Mouse (Mus musculus) forebrain, embryonic 14.5 days (tissue): ENCODE measurements around the gene Rffl. TPM values are rescaled to one million over a fixed set of nuclear protein-coding genes. Genes with fewer than 3 reads are reported as not detected.

Experiments
- polyA plus RNA-seq: library from polyadenylated mRNA; unstranded; fragments of >200 nt; fragmentation: Nextera tagmentation; extraction: Ambion mirVana; gene quantifications from 2 replicates; pipeline ENCODE4 v1.2.1, GENCODE M21; 2014

Gene Rffl
- polyA plus RNA-seq, 1 experiment from 2014 or later = 9.8 TPM

Other genes with a start within 250 kb of the Rffl start
- 0.22 and 0.27 TPM in 2 replicates for gene Cct6b, start 106.9 kb downstream of the Rffl start, polyA plus RNA-seq
- 34.5 and 38.3 TPM in 2 replicates for gene Zfp830, start 106.9 kb downstream of the Rffl start, polyA plus RNA-seq
- 32.4 and 36.2 TPM in 2 replicates for gene Lig3, start 90.1 kb downstream of the Rffl start, polyA plus RNA-seq
- gene Rad51d, start 19.4 kb upstream of the Rffl start, polyA plus RNA-seq = 14.2 and 16.8 TPM in 2 replicates
- gene Fndc8, start 20.9 kb upstream of the Rffl start, polyA plus RNA-seq = 0.18 and 0.48 TPM in 2 replicates
- 23.4 and 25.7 TPM in 2 replicates for gene Nle1, start 37.2 kb upstream of the Rffl start, polyA plus RNA-seq
- gene Unc45b, start 39.3 kb upstream of the Rffl start, polyA plus RNA-seq = 0.38 and 1.1 TPM in 2 replicates
- 0.41 and 0.52 TPM in 2 replicates for gene Slfn5, start 80.1 kb upstream of the Rffl start, polyA plus RNA-seq
- gene Slfn9, start 120.6 kb upstream of the Rffl start, polyA plus RNA-seq = 5.1 and 5.9 TPM in 2 replicates
- gene Slfn8, start 149.6 kb upstream of the Rffl start, polyA plus RNA-seq = 0.13 and 0.30 TPM in 2 replicates
- 1.1 and 1.4 TPM in 2 replicates for gene Slfn2, start 193.9 kb upstream of the Rffl start, polyA plus RNA-seq
- not detected in 2 replicates for gene Slfn1, start 245.6 kb upstream of the Rffl start, polyA plus RNA-seq